Mouse (Mus musculus): ENCODE measurements around the gene Rftn1.

DNA sequence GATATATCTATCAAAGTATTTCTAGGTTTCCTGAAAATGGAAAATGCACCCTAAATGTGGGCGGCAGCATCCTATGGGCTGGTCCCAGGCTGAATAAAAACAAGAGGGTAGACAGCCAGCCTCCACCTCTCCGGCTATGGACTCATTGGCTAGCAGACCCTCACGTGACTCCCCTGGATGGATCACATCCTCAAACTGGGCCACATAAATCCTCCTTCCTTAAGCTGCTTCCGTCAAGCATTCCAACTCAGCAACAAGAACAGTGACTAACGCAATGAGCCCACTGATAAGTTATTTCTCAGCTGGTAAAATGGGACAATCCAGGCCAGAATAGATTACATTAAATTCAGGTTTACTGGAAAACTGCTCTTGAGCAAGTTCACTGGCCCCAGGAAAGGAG is 64.6 kb downstream of the Rftn1 start:
- TF ChIP-seq POLR2A (IDR thresholded peaks at IDR 0.05; ENCODE audit: insufficient read depth, low read length) (no peak), CTCF (IDR thresholded peaks at IDR 0.05; ENCODE audit: low read depth, low read length) (no peak)
